In the genomic region with DNA sequence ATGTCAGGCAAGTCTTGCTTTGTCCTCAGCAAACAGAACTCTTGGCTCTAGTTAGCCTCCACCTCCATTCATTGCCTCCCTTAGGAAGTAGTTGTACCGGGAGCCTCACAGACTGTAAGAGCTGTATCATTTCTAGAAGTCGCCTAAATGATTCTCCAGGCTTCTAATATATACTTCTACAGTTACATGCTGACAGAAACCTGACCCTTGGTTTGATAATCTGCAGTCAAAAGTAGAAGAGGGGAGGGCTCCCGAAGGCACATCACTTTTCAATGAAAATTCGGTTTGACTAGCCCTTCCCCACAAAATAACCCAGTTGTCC, we compare ENCODE assay signal across 8 mouse cellular contexts. TPM values are rescaled to one million over a fixed set of nuclear protein-coding genes. Genes with fewer than 3 reads are reported as not detected.
DNase-seq lines count a peak whose midpoint lies in the region; ATAC-seq and TF ChIP-seq lines count a peak whose summit lies in the region.

No protein-coding gene starts in this region.

- H3K4me1 ChIP-seq in hindbrain, embryonic 13.5 days (replicated peaks), result peaks cover 52% of the 10 kb centered on the region
- peaks cover 25% of the 10 kb centered on the region for H3K4me1 ChIP-seq in midbrain, embryonic 15.5 days

- DNase-seq in layer of hippocampus, adult 2 months (ENCODE audit: low spot score in 2 of 2), result no peak
- no peak for DNase-seq in layer of hippocampus, adult 18-20 months (ENCODE audit: low spot score in 2 of 2)
- DNase-seq in cerebellum, postnatal 10 days, result no peak
- DNase-seq in adipocyte (ENCODE audit: low spot score), result no peak
- DNase-seq in testis, postnatal 10 days (ENCODE audit: low spot score), result no peak

- no peaks in the 10 kb centered on the region for H3K27me3 ChIP-seq in hindbrain, embryonic 13.5 days
- no peaks in the 10 kb centered on the region for H3K27me3 ChIP-seq in midbrain, embryonic 15.5 days (replicated peaks)

- WGBS in hindbrain, embryonic 13.5 days, result 38% methylated on average over 4 of the region's 4 CpGs
- WGBS in midbrain, embryonic 15.5 days, result 31% methylated on average over 4 of the region's 4 CpGs

- H3K4me2 ChIP-seq in hindbrain, embryonic 13.5 days, result peak overlapping the region; percentile 35
- no peak overlapping the region for H3K4me2 ChIP-seq in midbrain, embryonic 15.5 days

- peak overlapping the region; percentile 91 for H3K27ac ChIP-seq in layer of hippocampus, adult 2 months
- peak overlapping the region; percentile 83; the same call in 1 of the 2 replicates for H3K27ac ChIP-seq in hindbrain, embryonic 13.5 days
- 0 out of 2 replicates have a peak overlapping the region, but pooled peaks have one; percentile 74 for H3K27ac ChIP-seq in midbrain, embryonic 15.5 days

- no peak for TF ChIP-seq CTCF in layer of hippocampus, adult 2 months (conservative IDR thresholded peaks at IDR 0.05)

- H3K9me3 ChIP-seq in hindbrain, embryonic 13.5 days, result no peaks in the 10 kb centered on the region
- no peaks in the 10 kb centered on the region for H3K9me3 ChIP-seq in midbrain, embryonic 15.5 days

- H3K4me3 ChIP-seq in layer of hippocampus, adult 2 months, result peak overlapping the region; percentile 37
- H3K4me3 ChIP-seq in hindbrain, embryonic 13.5 days, result no peak overlapping the region
- H3K4me3 ChIP-seq in midbrain, embryonic 15.5 days, result no peak overlapping the region

- H3K9ac ChIP-seq in hindbrain, embryonic 13.5 days, result 0 out of 2 replicates have a peak overlapping the region, but pooled peaks have one; percentile 44
- no peak overlapping the region for H3K9ac ChIP-seq in midbrain, embryonic 15.5 days

- ATAC-seq in common myeloid progenitor, adult 5-6 weeks (replicated peaks; ENCODE audit: low read depth, poor library complexity, severe bottlenecking), result peak; percentile 2; the same call in 1 of the 2 replicates
- no peak for ATAC-seq in hindbrain, embryonic 13.5 days (ENCODE audit: low FRiP score)
- no peak for ATAC-seq in midbrain, embryonic 15.5 days (replicated peaks)

- H3K36me3 ChIP-seq in hindbrain, embryonic 13.5 days, result peaks cover 3% of the 10 kb centered on the region; the same call in 1 of the 2 replicates
- no peaks in the 10 kb centered on the region for H3K36me3 ChIP-seq in midbrain, embryonic 15.5 days (replicated peaks)

RNA-seq across cellular contexts. Expression of a gene that starts 9.8 kb away (rescaled TPM):
- 10 to 100 TPM; 55.0 to 55.2 TPM for total RNA-seq in layer of hippocampus, adult 2 months (2021)
- total RNA-seq in layer of hippocampus, adult 18-20 months (2021), result 10 to 100 TPM; 58.1 to 59.5 TPM
- total RNA-seq in common myeloid progenitor, adult 5-6 weeks (2017), result 19.0 and 21.5 TPM in 2 replicates
- 24.7 and 26.2 TPM in 2 replicates for polyA plus RNA-seq in hindbrain, embryonic 13.5 days (2015; fragmentation: Nextera tagmentation; extraction: Ambion mirVana)
- polyA plus RNA-seq in midbrain, embryonic 15.5 days (2015; fragmentation: Nextera tagmentation; extraction: Ambion mirVana), result 24.6 and 27.7 TPM in 2 replicates
